Mouse (Mus musculus): ENCODE results near the gene Cd320. TPM values are rescaled to one million over a fixed set of nuclear protein-coding genes. Genes with fewer than 3 reads are reported as not detected.
"Not testable (repeated sequence)": the region's sequence is repeated elsewhere in the genome, so short reads cannot be mapped to it uniquely, and the experiment has no call there.

The Cd320 gene
- polyA plus RNA-seq, 1 experiment = 32.9 TPM

DNA sequence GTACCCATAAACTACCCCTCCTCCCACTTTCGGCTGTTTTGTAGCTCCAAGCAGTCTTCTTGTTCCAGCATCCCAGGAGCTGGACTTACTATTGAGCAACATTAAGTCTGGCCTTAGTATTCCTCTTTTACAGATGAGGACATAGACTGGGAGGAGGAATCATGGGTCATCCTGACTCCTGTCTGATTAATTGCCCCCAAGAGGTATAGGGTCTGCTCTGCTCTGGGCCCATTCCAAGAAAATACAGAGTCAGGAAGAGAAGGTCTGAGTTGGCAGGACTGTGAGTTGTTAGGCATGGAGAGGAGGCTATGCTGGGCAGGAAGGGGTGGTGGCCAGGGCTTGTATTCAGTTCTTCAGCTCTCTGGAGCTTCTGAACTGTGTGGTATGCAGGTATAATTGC, 1.3 kb downstream of the Cd320 start:
- DNase-seq = no peak
- peaks cover 5% of the 10 kb centered on the region for H3K4me1 ChIP-seq (replicated peaks; ENCODE audit: control insufficient read depth, insufficient read depth, low read length)
- no peak overlapping the region for H3K4me3 ChIP-seq (ENCODE audit: control insufficient read depth, insufficient read depth, low read length)
- WGBS = 81% methylated on average over 1 of the region's 1 CpGs
- no peak for TF ChIP-seq POLR2A (IDR thresholded peaks at IDR 0.05; ENCODE audit: control insufficient read depth, extremely low read depth, insufficient read depth, low read length, poor library complexity)
- no peak for TF ChIP-seq CTCF (IDR thresholded peaks at IDR 0.05; ENCODE audit: borderline replicate concordance, control insufficient read depth, extremely low read depth, insufficient read depth, low read length, poor library complexity)
- no peak overlapping the region for H3K27ac ChIP-seq (ENCODE audit: control insufficient read depth, insufficient read depth, low read length)
- no peaks in the 10 kb centered on the region for H3K27me3 ChIP-seq (ENCODE audit: control insufficient read depth, insufficient read depth, low read length)
- no peaks in the 10 kb centered on the region for H3K36me3 ChIP-seq (ENCODE audit: control insufficient read depth, insufficient read depth, low read length)

DNA sequence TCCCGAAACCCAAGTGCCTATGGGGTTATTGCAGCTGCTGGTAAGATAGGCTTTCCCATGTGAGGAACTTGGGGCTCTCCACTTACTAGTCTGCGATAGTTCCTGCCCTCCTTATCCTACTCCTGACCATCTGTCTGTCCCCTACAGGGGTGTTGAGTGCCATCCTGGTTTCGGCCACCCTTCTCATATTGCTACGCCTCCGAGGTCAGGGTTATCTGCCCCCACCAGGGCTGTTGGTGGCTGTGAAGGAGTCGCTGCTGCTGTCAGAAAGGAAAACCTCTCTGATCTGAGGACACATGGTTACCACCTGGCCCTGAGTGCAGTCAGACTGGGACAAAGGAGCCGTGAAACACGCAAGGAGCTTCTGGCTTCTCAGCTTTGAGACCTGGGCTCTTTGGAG, 5.2 kb downstream of the Cd320 start:
- Histone ChIP-seq H3K36me3 (ENCODE audit: control insufficient read depth, insufficient read depth, low read length) (no peaks in the 10 kb centered on the region), H3K27ac (ENCODE audit: control insufficient read depth, insufficient read depth, low read length) (no peak overlapping the region), H3K27me3 (ENCODE audit: control insufficient read depth, insufficient read depth, low read length) (no peaks in the 10 kb centered on the region), H3K4me3 (ENCODE audit: control insufficient read depth, insufficient read depth, low read length) (no peak overlapping the region), H3K4me1 (replicated peaks; ENCODE audit: control insufficient read depth, insufficient read depth, low read length) (peaks cover 5% of the 10 kb centered on the region)
- no peak for DNase-seq
- 97% methylated on average over 8 of the region's 8 CpGs for WGBS
- TF ChIP-seq POLR2A (IDR thresholded peaks at IDR 0.05; ENCODE audit: control insufficient read depth, extremely low read depth, insufficient read depth, low read length, poor library complexity) (no peak), CTCF (IDR thresholded peaks at IDR 0.05; ENCODE audit: borderline replicate concordance, control insufficient read depth, extremely low read depth, insufficient read depth, low read length, poor library complexity) (no peak)

DNA sequence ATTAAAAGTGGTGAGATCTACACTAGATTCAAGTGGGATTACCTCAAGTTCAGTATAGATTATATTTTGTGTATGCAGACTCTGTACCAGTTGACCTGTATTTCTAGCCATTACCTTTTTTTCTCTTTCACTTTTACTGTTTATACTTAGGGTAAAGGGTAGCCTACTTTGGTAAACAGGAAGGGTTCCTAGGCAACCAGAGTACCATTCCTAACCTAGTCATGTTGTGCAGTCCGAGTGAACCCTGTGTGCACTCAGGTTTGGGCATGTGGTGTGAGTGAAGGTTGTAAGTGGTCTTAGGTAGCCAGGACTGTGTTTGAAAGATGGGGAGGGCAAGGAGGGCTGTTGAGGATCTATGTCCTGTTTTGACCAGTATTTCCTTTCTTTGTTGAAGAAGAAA, 8.4 kb downstream of the Cd320 start:
- 20% methylated on average over 1 of the region's 1 CpGs for WGBS
- no peaks in the 10 kb centered on the region for H3K36me3 ChIP-seq (ENCODE audit: control insufficient read depth, insufficient read depth, low read length)
- no peaks in the 10 kb centered on the region for H3K27me3 ChIP-seq (ENCODE audit: control insufficient read depth, insufficient read depth, low read length)
- no peaks in the 10 kb centered on the region for H3K4me1 ChIP-seq (replicated peaks; ENCODE audit: control insufficient read depth, insufficient read depth, low read length)
- TF ChIP-seq CTCF (IDR thresholded peaks at IDR 0.05; ENCODE audit: borderline replicate concordance, control insufficient read depth, extremely low read depth, insufficient read depth, low read length, poor library complexity) = no peak
- TF ChIP-seq POLR2A (IDR thresholded peaks at IDR 0.05; ENCODE audit: control insufficient read depth, extremely low read depth, insufficient read depth, low read length, poor library complexity) = no peak
- DNase-seq = no peak
- no peak overlapping the region for H3K27ac ChIP-seq (ENCODE audit: control insufficient read depth, insufficient read depth, low read length)
- H3K4me3 ChIP-seq (ENCODE audit: control insufficient read depth, insufficient read depth, low read length) = no peak overlapping the region

DNA sequence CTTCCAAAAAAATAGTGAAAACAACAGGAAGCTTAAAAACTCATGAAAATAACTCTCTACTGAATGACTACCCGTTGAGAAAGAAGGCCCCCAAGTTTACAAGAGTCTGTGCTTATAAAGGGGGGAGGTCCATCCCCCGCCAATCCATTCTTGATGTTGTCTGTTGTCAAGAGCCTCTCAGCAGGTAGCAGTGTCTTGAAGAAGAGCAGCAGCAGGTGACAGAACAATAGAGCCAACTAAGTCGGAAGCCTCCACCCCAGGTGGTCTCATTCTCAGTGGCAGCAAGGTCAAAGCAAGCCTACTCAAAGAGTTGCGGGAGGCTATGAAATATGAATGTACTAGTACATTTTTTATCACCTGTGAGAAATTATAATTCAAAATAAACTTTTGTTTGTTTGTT, 14.9 kb downstream of the Cd320 start:
- no peak overlapping the region for H3K27ac ChIP-seq (ENCODE audit: control insufficient read depth, insufficient read depth, low read length)
- 94% methylated on average over 4 of the region's 4 CpGs for WGBS

DNA sequence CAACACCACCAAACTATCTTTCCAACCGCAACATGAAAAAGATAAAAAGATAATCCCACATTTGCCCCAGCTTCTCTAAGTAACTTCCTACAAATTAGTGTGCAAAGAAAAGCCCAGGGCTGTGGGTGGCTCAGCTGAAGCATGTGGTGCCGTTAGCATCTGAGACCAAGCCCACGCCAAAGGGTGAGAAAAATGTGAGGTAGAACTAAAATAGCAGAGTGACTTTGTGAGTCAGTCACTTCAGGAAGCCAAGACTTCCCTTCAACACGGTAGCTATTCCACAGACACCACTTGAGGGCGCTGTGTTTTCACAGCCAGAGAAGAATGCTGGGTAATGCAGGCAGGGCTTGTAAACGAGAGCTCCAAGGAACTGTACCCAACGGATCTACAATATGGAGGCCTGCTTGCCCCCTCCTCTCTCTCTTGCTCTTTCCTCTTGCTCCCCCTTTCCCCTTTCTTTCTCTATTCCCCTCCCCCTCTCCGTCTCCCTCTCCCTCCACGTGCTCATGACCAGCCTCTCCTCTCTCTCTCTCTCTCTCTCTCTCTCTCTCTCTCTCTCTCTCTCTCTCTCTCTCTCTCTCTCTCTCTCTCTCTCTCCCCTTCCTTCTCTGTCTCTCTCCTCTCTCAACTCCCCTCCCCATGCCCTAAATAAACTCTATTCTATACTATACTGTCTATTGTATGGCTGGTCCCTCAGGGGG, 22.6 kb downstream of the Cd320 start:
- peak; percentile 70 for DNase-seq
- no peaks in the 10 kb centered on the region for H3K36me3 ChIP-seq (ENCODE audit: control insufficient read depth, insufficient read depth, low read length)
- WGBS = 14% methylated on average over 9 of the region's 9 CpGs
- H3K4me3 ChIP-seq (ENCODE audit: control insufficient read depth, insufficient read depth, low read length) = peak overlapping the region; percentile 20; the same call in 1 of the 2 replicates
- peak overlapping the region; percentile 41; the same call in 1 of the 2 replicates for H3K27ac ChIP-seq (ENCODE audit: control insufficient read depth, insufficient read depth, low read length)
- H3K4me1 ChIP-seq (replicated peaks; ENCODE audit: control insufficient read depth, insufficient read depth, low read length) = peaks cover 7% of the 10 kb centered on the region
- H3K27me3 ChIP-seq (ENCODE audit: control insufficient read depth, insufficient read depth, low read length) = no peaks in the 10 kb centered on the region
- TF ChIP-seq POLR2A (IDR thresholded peaks at IDR 0.05; ENCODE audit: control insufficient read depth, extremely low read depth, insufficient read depth, low read length, poor library complexity) = no peak
- no peak for TF ChIP-seq CTCF (IDR thresholded peaks at IDR 0.05; ENCODE audit: borderline replicate concordance, control insufficient read depth, extremely low read depth, insufficient read depth, low read length, poor library complexity)

More for the DNA sequence above, 14.9 kb downstream of the Cd320 start:
- TF ChIP-seq POLR2A (IDR thresholded peaks at IDR 0.05; ENCODE audit: control insufficient read depth, extremely low read depth, insufficient read depth, low read length, poor library complexity) (no peak), CTCF (IDR thresholded peaks at IDR 0.05; ENCODE audit: borderline replicate concordance, control insufficient read depth, extremely low read depth, insufficient read depth, low read length, poor library complexity) (no peak)
- Histone ChIP-seq H3K4me3 (ENCODE audit: control insufficient read depth, insufficient read depth, low read length) (no peak overlapping the region), H3K36me3 (ENCODE audit: control insufficient read depth, insufficient read depth, low read length) (no peaks in the 10 kb centered on the region), H3K27me3 (ENCODE audit: control insufficient read depth, insufficient read depth, low read length) (no peaks in the 10 kb centered on the region), H3K4me1 (replicated peaks; ENCODE audit: control insufficient read depth, insufficient read depth, low read length) (no peaks in the 10 kb centered on the region)
- DNase-seq = no peak

DNA sequence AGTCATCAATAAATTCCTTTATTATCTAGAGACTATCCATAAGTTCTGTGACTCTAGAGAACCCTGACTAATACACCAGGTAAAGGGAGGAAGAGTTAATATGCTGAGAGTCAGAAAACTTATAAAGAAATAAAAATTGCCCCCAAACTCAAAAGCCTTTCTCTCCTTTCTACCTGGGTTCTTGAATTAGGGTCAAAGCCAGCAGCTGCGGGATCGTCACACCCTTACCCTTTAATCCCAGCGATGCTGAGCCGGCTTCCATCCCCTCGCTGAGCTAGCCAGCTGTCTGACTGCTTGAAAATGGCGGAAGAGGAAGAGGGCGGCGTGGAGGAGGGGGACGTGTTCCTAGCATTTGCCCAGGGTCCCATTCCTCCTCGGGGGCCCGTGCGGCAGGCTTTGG, 30.6 kb downstream of the Cd320 start, which contains the start of gene Gm7029:
Gene Gm7029, plus strand, starts transcription at position 301 of the 400 bp plus-strand sequence.
- not testable (repeated sequence) for H3K4me1 ChIP-seq (replicated peaks; ENCODE audit: control insufficient read depth, insufficient read depth, low read length); H3K27me3 ChIP-seq (ENCODE audit: control insufficient read depth, insufficient read depth, low read length); DNase-seq; H3K4me3 ChIP-seq (ENCODE audit: control insufficient read depth, insufficient read depth, low read length); H3K27ac ChIP-seq (ENCODE audit: control insufficient read depth, insufficient read depth, low read length)
- 100% methylated on average over 1 of the region's 12 CpGs for WGBS
- H3K36me3 ChIP-seq (ENCODE audit: control insufficient read depth, insufficient read depth, low read length) = peaks cover 16% of the 10 kb centered on the region

DNA sequence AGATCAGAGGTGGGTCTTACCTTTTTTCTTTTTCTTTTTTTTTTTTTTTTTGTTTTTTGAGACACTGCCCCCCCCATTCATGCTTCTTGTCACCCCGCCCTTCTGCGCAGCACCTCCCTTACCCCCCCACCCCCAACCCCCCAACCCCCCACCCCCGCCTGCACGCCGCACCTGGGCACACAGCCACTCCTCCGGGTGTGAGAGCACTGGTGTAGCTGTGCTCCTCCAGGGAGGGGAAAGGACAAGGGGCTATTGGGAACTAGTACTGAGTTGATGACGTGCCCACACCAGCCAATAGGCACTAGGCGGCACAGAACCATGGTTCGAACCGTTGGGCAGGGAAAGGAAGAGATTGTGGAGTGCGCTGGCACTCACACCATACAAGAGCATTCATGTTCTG, 31.5 kb downstream of the Cd320 start:
- Histone ChIP-seq H3K27ac (ENCODE audit: control insufficient read depth, insufficient read depth, low read length) (no peak overlapping the region), H3K4me1 (replicated peaks; ENCODE audit: control insufficient read depth, insufficient read depth, low read length) (no peaks in the 10 kb centered on the region), H3K36me3 (ENCODE audit: control insufficient read depth, insufficient read depth, low read length) (peaks cover 16% of the 10 kb centered on the region), H3K4me3 (ENCODE audit: control insufficient read depth, insufficient read depth, low read length) (no peak overlapping the region), H3K27me3 (ENCODE audit: control insufficient read depth, insufficient read depth, low read length) (no peaks in the 10 kb centered on the region)
- DNase-seq = peak; percentile 18
- TF ChIP-seq POLR2A (IDR thresholded peaks at IDR 0.05; ENCODE audit: control insufficient read depth, extremely low read depth, insufficient read depth, low read length, poor library complexity) (no peak), CTCF (IDR thresholded peaks at IDR 0.05; ENCODE audit: borderline replicate concordance, control insufficient read depth, extremely low read depth, insufficient read depth, low read length, poor library complexity) (no peak)
- 97% methylated on average over 11 of the region's 11 CpGs for WGBS

DNA sequence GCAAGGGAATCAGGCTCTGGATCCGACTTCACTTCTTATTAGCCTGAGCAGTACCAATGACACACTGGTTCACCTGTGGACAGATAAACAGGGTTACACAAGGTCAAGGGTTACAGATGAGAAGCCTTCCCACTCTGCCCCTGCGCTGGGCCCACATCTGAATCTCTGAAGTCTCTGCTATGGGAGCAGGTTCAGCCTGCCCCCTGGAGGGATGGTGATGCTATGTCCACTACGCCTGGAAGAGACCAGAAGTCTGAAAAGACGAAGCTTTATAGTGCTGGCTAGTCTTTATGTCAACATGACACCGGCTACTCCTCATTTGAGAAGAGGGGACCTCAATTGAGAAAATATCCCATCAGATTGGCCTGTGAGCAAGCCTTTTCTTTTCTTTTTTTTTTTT, 32.9 kb downstream of the Cd320 start:
- not testable (repeated sequence) for H3K4me3 ChIP-seq (ENCODE audit: control insufficient read depth, insufficient read depth, low read length); H3K27ac ChIP-seq (ENCODE audit: control insufficient read depth, insufficient read depth, low read length); H3K27me3 ChIP-seq (ENCODE audit: control insufficient read depth, insufficient read depth, low read length); DNase-seq; H3K4me1 ChIP-seq (replicated peaks; ENCODE audit: control insufficient read depth, insufficient read depth, low read length)
- 96% methylated on average over 5 of the region's 5 CpGs for WGBS
- peaks cover 17% of the 10 kb centered on the region for H3K36me3 ChIP-seq (ENCODE audit: control insufficient read depth, insufficient read depth, low read length)

DNA sequence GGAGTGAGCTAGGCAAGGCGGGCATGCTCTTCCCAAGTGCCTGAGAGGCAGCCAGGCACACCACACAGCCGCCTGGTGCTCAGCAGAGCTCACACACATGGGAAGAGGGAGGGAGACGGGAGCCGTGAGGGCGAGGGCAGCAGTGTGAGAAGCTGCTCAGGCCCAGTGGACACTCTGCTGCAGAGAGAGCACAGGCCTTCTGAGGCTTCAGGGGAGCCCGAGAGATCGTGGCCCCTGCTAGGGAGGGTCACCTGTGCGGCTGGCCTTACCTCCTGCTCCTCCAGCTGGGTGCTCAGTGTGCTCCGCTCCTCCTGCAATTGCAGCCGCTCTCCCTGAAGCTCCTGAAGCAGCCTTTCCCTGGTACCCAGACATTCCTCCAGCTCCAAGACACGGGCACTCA, 41.4 kb downstream of the Cd320 start:
- not testable (repeated sequence) for H3K4me1 ChIP-seq (replicated peaks; ENCODE audit: control insufficient read depth, insufficient read depth, low read length); H3K27ac ChIP-seq (ENCODE audit: control insufficient read depth, insufficient read depth, low read length); DNase-seq; H3K4me3 ChIP-seq (ENCODE audit: control insufficient read depth, insufficient read depth, low read length); H3K27me3 ChIP-seq (ENCODE audit: control insufficient read depth, insufficient read depth, low read length)
- WGBS = 97% methylated on average over 10 of the region's 11 CpGs
- H3K36me3 ChIP-seq (ENCODE audit: control insufficient read depth, insufficient read depth, low read length) = peaks cover 18% of the 10 kb centered on the region

Data from thymus, adult 2 months (tissue).